Mouse (Mus musculus) kidney, embryonic 14.5 days (tissue): ENCODE results near the gene Tmeff2. TPM values are rescaled to one million over a fixed set of nuclear protein-coding genes. Genes with fewer than 3 reads are reported as not detected.

Experiments used
- ATAC-seq: fragments of 200-750 bp; cut with Nextera tagmentation; 2 replicates; pipeline ENCODE4 v1.8.0; 2017; ENCODE audit warnings: moderate number of reproducible peaks, mild to moderate bottlenecking, moderate TSS enrichment, moderate library complexity; ENCODE audit not compliant: low FRiP score, low TSS enrichment
- H3K27ac ChIP-seq: fragments of 300-500 bp; sonication (generic); 2 replicates; pipeline ENCODE4 v1.5.1; 2014; ENCODE audit warnings: low read depth, mild to moderate bottlenecking, low read length, moderate library complexity, mixed read lengths
- H3K27me3 ChIP-seq: fragments of 300-500 bp; sonication (generic); 2 replicates; pipeline ENCODE4 v1.6.1; 2014; ENCODE audit warnings: mild to moderate bottlenecking, low read length; ENCODE audit not compliant: control insufficient read depth, insufficient read depth
- H3K36me3 ChIP-seq: fragments of 300-500 bp; sonication (generic); 2 replicates; pipeline ENCODE4 v1.6.1; 2014; ENCODE audit warnings: low read length, mixed read lengths; ENCODE audit not compliant: control insufficient read depth, insufficient read depth
- H3K4me1 ChIP-seq: fragments of 300-500 bp; sonication (generic); 2 replicates; pipeline ENCODE4 v1.6.1; 2014; ENCODE audit warnings: low read length, mixed read lengths; ENCODE audit not compliant: control insufficient read depth, insufficient read depth
- H3K4me2 ChIP-seq: fragments of 300-500 bp; sonication (generic); replicated peaks from 2 replicates; pipeline ENCODE4 v1.6.1; 2014; ENCODE audit warnings: low read depth, mild to moderate bottlenecking, low read length
- H3K4me3 ChIP-seq: fragments of 300-500 bp; sonication (generic); 2 replicates; pipeline ENCODE4 v1.5.1; 2014; ENCODE audit warnings: mild to moderate bottlenecking, low read length
- H3K9ac ChIP-seq: fragments of 300-500 bp; sonication (generic); 2 replicates; pipeline ENCODE4 v1.6.1; 2014; ENCODE audit warnings: low read depth, mild to moderate bottlenecking, low read length, moderate library complexity
- H3K9me3 ChIP-seq: fragments of 300-500 bp; sonication (generic); 2 replicates; pipeline ENCODE4 v1.6.1; 2016; ENCODE audit warnings: low read length; ENCODE audit not compliant: control insufficient read depth
- WGBS: fragments of 180-500 bp; shearing (Covaris S2); extraction: QIAGEN DNeasy Blood & Tissue Kit; methylation state at CpG from one replicate; pipeline ENCODE4 v1.1.7; 2014; 5-methylcytosine and 5-hydroxymethylcytosine counted together
- microRNA-seq: library from miRNA; unstranded; fragments of <30 nt; microRNA quantifications from one replicate; pipeline ENCODE4, GENCODE M21; 2016
- polyA plus RNA-seq: library from polyadenylated mRNA; unstranded; fragments of >200 nt; fragmentation: Nextera tagmentation; extraction: Ambion mirVana; gene quantifications from 2 replicates; pipeline ENCODE4 v1.2.1, GENCODE M21; 2014

Gene Tmeff2
- polyA plus RNA-seq, 1 experiment from 2014 or later: 3.2 TPM

DNA sequence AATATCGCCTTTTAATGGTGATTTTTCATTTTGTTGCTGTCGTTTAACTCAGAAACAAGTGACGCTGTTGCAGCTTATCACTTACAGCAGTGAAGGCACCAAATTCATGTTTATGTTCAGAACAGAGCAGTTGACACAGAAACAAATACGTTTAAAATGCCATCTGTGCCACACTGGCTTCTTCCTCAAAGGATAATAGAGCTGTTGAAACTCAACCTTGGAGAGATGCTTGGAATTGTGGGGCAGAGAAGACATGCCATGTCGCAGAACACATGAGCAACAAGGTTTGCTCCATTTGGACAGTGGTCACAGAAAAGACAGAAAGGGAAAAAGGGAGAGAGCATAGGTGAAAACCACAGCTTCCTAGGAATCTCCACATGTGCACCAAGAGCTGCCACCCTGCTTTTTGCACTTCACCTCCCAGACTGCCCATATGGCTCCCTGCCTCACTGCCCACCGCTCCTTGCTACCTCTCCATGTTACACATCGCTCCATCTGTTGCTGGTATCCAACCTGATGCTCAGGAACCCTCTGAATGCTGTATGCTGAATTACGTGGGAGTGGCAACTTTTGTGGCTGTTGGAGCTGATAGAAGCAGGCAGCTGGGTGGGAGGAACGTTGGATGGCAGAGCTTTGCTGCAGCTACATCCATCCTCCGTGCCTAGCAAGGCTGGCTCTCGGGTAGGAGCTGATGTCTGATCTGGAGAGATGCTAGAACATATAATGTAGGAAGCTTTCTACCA lies 298.8 kb downstream of the Tmeff2 start:
- Histone ChIP-seq H3K27ac (no peak overlapping the region), H3K9ac (no peak overlapping the region), H3K4me1 (no peaks in the 10 kb centered on the region), H3K9me3 (no peaks in the 10 kb centered on the region), H3K4me2 (no peak overlapping the region), H3K36me3 (no peaks in the 10 kb centered on the region), H3K27me3 (no peaks in the 10 kb centered on the region), H3K4me3 (no peak overlapping the region)
- ATAC-seq: no peak
- 83% methylated on average over 11 of the region's 11 CpGs for WGBS

- Histone ChIP-seq H3K4me2 (no peak overlapping the region), H3K9ac (no peak overlapping the region), H3K4me1 (no peaks in the 10 kb centered on the region), H3K27ac (no peak overlapping the region), H3K27me3 (no peaks in the 10 kb centered on the region), H3K4me3 (no peak overlapping the region), H3K36me3 (no peaks in the 10 kb centered on the region), H3K9me3 (no peaks in the 10 kb centered on the region)
- no peak for ATAC-seq
- 89% methylated on average over 3 of the region's 3 CpGs for WGBS
Measured at GRCm38 (mm10) chr1:51199954-51200353, 299.5 kb downstream of the Tmeff2 start.

GRCm38 (mm10) chr1:51215631-51216030 lies 315.2 kb downstream of the Tmeff2 start:
- WGBS: 89% methylated on average over 3 of the region's 3 CpGs
- Histone ChIP-seq H3K4me2 (no peak overlapping the region), H3K4me3 (no peak overlapping the region), H3K9me3 (no peaks in the 10 kb centered on the region), H3K36me3 (no peaks in the 10 kb centered on the region), H3K27ac (no peak overlapping the region), H3K4me1 (no peaks in the 10 kb centered on the region), H3K27me3 (no peaks in the 10 kb centered on the region), H3K9ac (no peak overlapping the region)
- ATAC-seq: no peak

GRCm38 (mm10) chr1:51216292-51217050 lies 316.0 kb downstream of the Tmeff2 start:
- no peaks in the 10 kb centered on the region for H3K36me3 ChIP-seq
- H3K9me3 ChIP-seq: no peaks in the 10 kb centered on the region
- H3K9ac ChIP-seq: no peak overlapping the region
- no peak for ATAC-seq
- no peaks in the 10 kb centered on the region for H3K4me1 ChIP-seq
- 69% methylated on average over 5 of the region's 5 CpGs for WGBS
- H3K27me3 ChIP-seq: no peaks in the 10 kb centered on the region
- H3K4me2 ChIP-seq: no peak overlapping the region
- no peak overlapping the region for H3K4me3 ChIP-seq
- no peak overlapping the region for H3K27ac ChIP-seq

DNA sequence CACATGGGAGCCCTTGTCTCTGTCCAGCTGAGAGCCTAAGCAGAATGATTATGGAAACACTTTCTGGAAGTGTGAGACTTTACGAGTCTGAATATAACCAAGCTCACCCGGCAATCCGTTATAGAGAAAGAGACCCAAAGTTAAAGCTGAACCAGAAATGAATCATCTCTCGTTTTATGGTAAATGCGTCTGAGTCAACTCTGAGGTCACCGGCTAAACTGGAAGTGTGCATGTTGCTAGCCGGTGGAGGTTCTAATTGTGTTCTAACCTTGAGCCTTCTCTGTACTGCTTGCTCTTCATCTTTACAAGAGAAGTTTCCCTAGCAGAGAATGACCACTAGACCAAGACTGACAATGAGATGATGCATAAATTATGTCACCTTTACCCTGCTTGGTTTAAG lies 316.8 kb downstream of the Tmeff2 start:
- Histone ChIP-seq H3K27ac (no peak overlapping the region), H3K36me3 (no peaks in the 10 kb centered on the region), H3K27me3 (no peaks in the 10 kb centered on the region), H3K4me2 (no peak overlapping the region), H3K4me1 (no peaks in the 10 kb centered on the region), H3K9ac (no peak overlapping the region), H3K9me3 (no peaks in the 10 kb centered on the region), H3K4me3 (no peak overlapping the region)
- no peak for ATAC-seq
- 83% methylated on average over 7 of the region's 7 CpGs for WGBS

GRCm38 (mm10) chr1:51225156-51225555 lies 324.7 kb downstream of the Tmeff2 start:
- Histone ChIP-seq H3K27ac (no peak overlapping the region), H3K4me1 (no peaks in the 10 kb centered on the region), H3K36me3 (no peaks in the 10 kb centered on the region), H3K9me3 (no peaks in the 10 kb centered on the region), H3K4me2 (no peak overlapping the region), H3K4me3 (no peak overlapping the region), H3K27me3 (no peaks in the 10 kb centered on the region), H3K9ac (no peak overlapping the region)
- 87% methylated on average over 7 of the region's 7 CpGs for WGBS
- no peak for ATAC-seq

Small RNAs within 50 kb of the gene (microRNA-seq; reads per million reads assigned to microRNA genes)
- not detected for gene Gm25736
